Mouse (Mus musculus) forebrain, postnatal 0 days (tissue): ENCODE measurements around the gene Sap30. TPM values are rescaled to one million over a fixed set of nuclear protein-coding genes. Genes with fewer than 3 reads are reported as not detected.
"Not testable (repeated sequence)": the region's sequence is repeated elsewhere in the genome, so short reads cannot be mapped to it uniquely, and the experiment has no call there.

Source experiments
- ATAC-seq: fragments of 200-750 bp; cut with Nextera tagmentation; 2 replicates; pipeline ENCODE4 v1.8.0; 2017; ENCODE audit warnings: mild to moderate bottlenecking, moderate library complexity
- DNase-seq: peaks from one replicate; pipeline ENCODE4 v3.0.0-alpha.2; 2015
- H3K27ac ChIP-seq: fragments of 300-500 bp; sonication (generic); 2 replicates; pipeline ENCODE4 v1.5.1; 2014; ENCODE audit warnings: low read depth, mild to moderate bottlenecking, antibody characterized with exemption, low read length, moderate library complexity, mixed read lengths
- H3K27me3 ChIP-seq: fragments of 300-500 bp; sonication (generic); 2 replicates; pipeline ENCODE4 v1.6.1; 2014; ENCODE audit warnings: mild to moderate bottlenecking, low read length, mixed read lengths; ENCODE audit not compliant: insufficient read depth
- H3K36me3 ChIP-seq: fragments of 300-500 bp; sonication (generic); 2 replicates; pipeline ENCODE4 v1.6.1; 2014; ENCODE audit warnings: mild to moderate bottlenecking, moderate library complexity; ENCODE audit not compliant: insufficient read depth
- H3K4me1 ChIP-seq: fragments of 300-500 bp; sonication (generic); 2 replicates; pipeline ENCODE4 v1.6.1; 2014; ENCODE audit warnings: antibody characterized with exemption; ENCODE audit not compliant: insufficient read depth
- H3K4me2 ChIP-seq: fragments of 300-500 bp; sonication (generic); 2 replicates; pipeline ENCODE4 v1.6.1; 2014; ENCODE audit warnings: low read depth, mild to moderate bottlenecking, moderate library complexity
- H3K4me3 ChIP-seq: fragments of 300-500 bp; sonication (generic); 2 replicates; pipeline ENCODE4 v1.5.1; 2014; ENCODE audit warnings: low read depth, low read length, mixed read lengths
- H3K9ac ChIP-seq: fragments of 300-500 bp; sonication (generic); 2 replicates; pipeline ENCODE4 v1.6.1; 2014; ENCODE audit warnings: mild to moderate bottlenecking
- H3K9me3 ChIP-seq: fragments of 300-500 bp; sonication (generic); 2 replicates; pipeline ENCODE4 v1.6.1; 2016; ENCODE audit warnings: low read length
- CTCF ChIP-seq: sonication (generic); IDR thresholded peaks from 2 replicates; pipeline ENCODE4 v1.5.1; 2016; ENCODE audit warnings: antibody characterized with exemption, control low read depth, low read depth
- WGBS: fragments of 180-500 bp; shearing (Covaris S2); extraction: QIAGEN DNeasy Blood & Tissue Kit; methylation state at CpG from one replicate; pipeline ENCODE4 v1.1.7; 2014; 5-methylcytosine and 5-hydroxymethylcytosine counted together
- polyA plus RNA-seq: library from polyadenylated mRNA; unstranded; fragments of >200 nt; fragmentation: Nextera tagmentation; extraction: Ambion mirVana; gene quantifications from 2 replicates; pipeline ENCODE4 v1.2.1, GENCODE M21; 2015
- total RNA-seq: library from RNA; depleted of rRNA; stranded (reverse); fragments of >200 nt; gene quantifications from 2 replicates; pipeline ENCODE4 v1.2.3, GENCODE M21; 2014

Sap30 gene
- total and polyA plus RNA-seq, 2 experiments from 2014 or later: 28.4 to 29.0 TPM

- TF ChIP-seq CTCF: no peak
These were observed 40.4 kb upstream of the Sap30 start for GRCm38 (mm10) chr8:57528036-57528435.

GRCm38 (mm10) chr8:57520186-57520786 is 32.6 kb upstream of the Sap30 start:
- H3K4me2 ChIP-seq: no peak overlapping the region
- 86% methylated on average over 12 of the region's 12 CpGs for WGBS
- TF ChIP-seq CTCF: no peak
- H3K27ac ChIP-seq: no peak overlapping the region
- H3K4me1 ChIP-seq: no peaks in the 10 kb centered on the region
- H3K9me3 ChIP-seq: no peaks in the 10 kb centered on the region
- H3K9ac ChIP-seq: no peak overlapping the region
- H3K4me3 ChIP-seq: no peak overlapping the region
- ATAC-seq: no peak
- H3K27me3 ChIP-seq: no peaks in the 10 kb centered on the region
- no peak for DNase-seq
- no peaks in the 10 kb centered on the region for H3K36me3 ChIP-seq

More at GRCm38 (mm10) chr8:57528036-57528435, 40.4 kb upstream of the Sap30 start:
- no peak overlapping the region for H3K27ac ChIP-seq
- DNase-seq (no peak), ATAC-seq (no peak)
- no peaks in the 10 kb centered on the region for H3K9me3 ChIP-seq
- no peak overlapping the region for H3K9ac ChIP-seq
- no peaks in the 10 kb centered on the region for H3K27me3 ChIP-seq
- no peak overlapping the region for H3K4me2 ChIP-seq
- H3K36me3 ChIP-seq: no peaks in the 10 kb centered on the region
- H3K4me1 ChIP-seq: no peaks in the 10 kb centered on the region
- WGBS: 87% methylated on average over 1 of the region's 1 CpGs
- no peak overlapping the region for H3K4me3 ChIP-seq

GRCm38 (mm10) chr8:57517723-57518122 is 30.1 kb upstream of the Sap30 start:
- Histone ChIP-seq H3K9me3 (no peaks in the 10 kb centered on the region), H3K36me3 (no peaks in the 10 kb centered on the region), H3K4me3 (no peak overlapping the region), H3K4me2 (no peak overlapping the region), H3K27ac (no peak overlapping the region), H3K4me1 (no peaks in the 10 kb centered on the region), H3K9ac (no peak overlapping the region), H3K27me3 (no peaks in the 10 kb centered on the region)
- DNase-seq (no peak), ATAC-seq (no peak)
- TF ChIP-seq CTCF: no peak
- 92% methylated on average over 3 of the region's 3 CpGs for WGBS

- not testable (repeated sequence) for H3K4me3 ChIP-seq, H3K27me3 ChIP-seq, ATAC-seq, H3K9me3 ChIP-seq, H3K4me2 ChIP-seq, DNase-seq, H3K4me1 ChIP-seq, H3K27ac ChIP-seq, H3K9ac ChIP-seq, H3K36me3 ChIP-seq
- 95% methylated on average over 4 of the region's 5 CpGs for WGBS
These were observed 29.0 kb upstream of the Sap30 start for GRCm38 (mm10) chr8:57516685-57517084.

GRCm38 (mm10) chr8:57513178-57513661 is 25.6 kb upstream of the Sap30 start:
- H3K36me3 ChIP-seq, H3K4me1 ChIP-seq, H3K9me3 ChIP-seq, H3K27ac ChIP-seq, H3K27me3 ChIP-seq, ATAC-seq, DNase-seq: not testable (repeated sequence)
- peak overlapping the region; percentile 92 for H3K4me3 ChIP-seq
- WGBS: 13% methylated on average over 9 of the region's 10 CpGs
- peak overlapping the region; percentile 100; the same call in 1 of the 2 replicates for H3K9ac ChIP-seq
- peak overlapping the region; percentile 89 for H3K4me2 ChIP-seq

GRCm38 (mm10) chr8:57512141-57513056 is 24.7 kb upstream of the Sap30 start:
- no peaks in the 10 kb centered on the region for H3K4me1 ChIP-seq
- no peak for TF ChIP-seq CTCF
- peak overlapping the region; percentile 92 for H3K4me3 ChIP-seq
- no peaks in the 10 kb centered on the region for H3K36me3 ChIP-seq
- no peaks in the 10 kb centered on the region for H3K27me3 ChIP-seq
- H3K9ac ChIP-seq: peak overlapping the region; percentile 100
- 2% methylated on average over 71 of the region's 96 CpGs for WGBS
- peak overlapping the region; percentile 89 for H3K4me2 ChIP-seq
- H3K9me3 ChIP-seq: no peaks in the 10 kb centered on the region
- peak overlapping the region; percentile 99 for H3K27ac ChIP-seq
- ATAC-seq: peak; percentile 55
- DNase-seq: no peak
